Mouse (Mus musculus) E14TG2a.4 (cell line): ENCODE results near the gene Slc4a8.
"Not testable (repeated sequence)": the region's sequence is repeated elsewhere in the genome, so short reads cannot be mapped to it uniquely, and the experiment has no call there.

Experiments used
- H3K27me3 ChIP-seq: 2 replicates; pipeline ENCODE4 v1.6.1; 2014; ENCODE audit warnings: low read length, control low read depth; ENCODE audit not compliant: insufficient read depth
- H3K36me3 ChIP-seq: 2 replicates; pipeline ENCODE4 v1.6.1; 2014; ENCODE audit warnings: low read length, control low read depth; ENCODE audit not compliant: insufficient read depth
- H3K4me1 ChIP-seq: replicated peaks from 2 replicates; pipeline ENCODE4 v1.6.1; 2014; ENCODE audit warnings: low read depth, low read length, control low read depth
- H3K4me3 ChIP-seq: replicated peaks from 2 replicates; pipeline ENCODE4 v1.5.1; 2014; ENCODE audit warnings: mild to moderate bottlenecking, low read length
- H3K9me3 ChIP-seq: 2 replicates; pipeline ENCODE4 v1.6.1; 2014; ENCODE audit warnings: low read length, control low read depth
- CTCF ChIP-seq: conservative IDR thresholded peaks from 2 replicates; pipeline ENCODE4 v1.5.1; 2014; ENCODE audit warnings: low read length
- NANOG ChIP-seq: IDR thresholded peaks from 2 replicates; pipeline ENCODE4 v1.6.1; 2014; ENCODE audit warnings: borderline replicate concordance, low read length, mixed read lengths
- POU5F1 ChIP-seq: IDR thresholded peaks from 2 replicates; pipeline ENCODE4 v1.6.1; 2014; ENCODE audit warnings: low read length, borderline replicate concordance

Slc4a8 gene

GRCm38 (mm10) chr15:100821824-100822223 is 60.3 kb downstream of the Slc4a8 start:
- H3K9me3 ChIP-seq: no peaks in the 10 kb centered on the region
- no peaks in the 10 kb centered on the region for H3K36me3 ChIP-seq
- TF ChIP-seq POU5F1: no peak
- TF ChIP-seq CTCF: no peak; the same call in 1 of the 2 replicates
- no peak for TF ChIP-seq NANOG
- peaks cover 25% of the 10 kb centered on the region for H3K4me1 ChIP-seq
- peaks cover 47% of the 10 kb centered on the region for H3K27me3 ChIP-seq
- H3K4me3 ChIP-seq: no peak overlapping the region

GRCm38 (mm10) chr15:100822370-100822769 is 60.8 kb downstream of the Slc4a8 start:
- Histone ChIP-seq H3K27me3 (peaks cover 47% of the 10 kb centered on the region), H3K4me1 (peaks cover 25% of the 10 kb centered on the region)
- not testable (repeated sequence) for H3K4me3 ChIP-seq, H3K9me3 ChIP-seq, H3K36me3 ChIP-seq

- Histone ChIP-seq H3K9me3 (no peaks in the 10 kb centered on the region), H3K36me3 (no peaks in the 10 kb centered on the region), H3K27me3 (peaks cover 43% of the 10 kb centered on the region), H3K4me3 (peak overlapping the region; percentile 65), H3K4me1 (peaks cover 36% of the 10 kb centered on the region)
- TF ChIP-seq NANOG (no peak), CTCF (no peak), POU5F1 (no peak)
These were observed 63.8 kb downstream of the Slc4a8 start for GRCm38 (mm10) chr15:100825249-100825856.

- Histone ChIP-seq H3K36me3 (no peaks in the 10 kb centered on the region), H3K4me1 (peaks cover 42% of the 10 kb centered on the region), H3K27me3 (peaks cover 47% of the 10 kb centered on the region), H3K4me3 (no peak overlapping the region), H3K9me3 (no peaks in the 10 kb centered on the region)
- TF ChIP-seq CTCF (no peak), NANOG (no peak), POU5F1 (no peak)
These were observed 64.5 kb downstream of the Slc4a8 start for GRCm38 (mm10) chr15:100826076-100826475.

GRCm38 (mm10) chr15:100829775-100830174 is 68.2 kb downstream of the Slc4a8 start:
- Histone ChIP-seq H3K4me3 (peak overlapping the region; percentile 50), H3K27me3 (peaks cover 54% of the 10 kb centered on the region), H3K4me1 (peaks cover 38% of the 10 kb centered on the region), H3K9me3 (no peaks in the 10 kb centered on the region), H3K36me3 (no peaks in the 10 kb centered on the region)
- TF ChIP-seq NANOG (no peak), CTCF (no peak)

GRCm38 (mm10) chr15:100830682-100831081 is 69.1 kb downstream of the Slc4a8 start:
- H3K9me3 ChIP-seq: no peaks in the 10 kb centered on the region
- peak; percentile 89 for TF ChIP-seq CTCF
- TF ChIP-seq POU5F1: no peak
- no peak overlapping the region for H3K4me3 ChIP-seq
- no peaks in the 10 kb centered on the region for H3K36me3 ChIP-seq
- H3K4me1 ChIP-seq: peaks cover 29% of the 10 kb centered on the region
- peaks cover 45% of the 10 kb centered on the region for H3K27me3 ChIP-seq

GRCm38 (mm10) chr15:100832144-100832543 is 70.6 kb downstream of the Slc4a8 start:
- TF ChIP-seq POU5F1 (no peak), NANOG (no peak), CTCF (no peak)
- Histone ChIP-seq H3K4me3 (no peak overlapping the region), H3K4me1 (peaks cover 34% of the 10 kb centered on the region), H3K27me3 (peaks cover 39% of the 10 kb centered on the region), H3K36me3 (no peaks in the 10 kb centered on the region), H3K9me3 (no peaks in the 10 kb centered on the region)

GRCm38 (mm10) chr15:100832784-100833183 is 71.2 kb downstream of the Slc4a8 start:
- Histone ChIP-seq H3K4me3 (no peak overlapping the region), H3K4me1 (peaks cover 35% of the 10 kb centered on the region), H3K27me3 (peaks cover 35% of the 10 kb centered on the region), H3K9me3 (peaks cover 3% of the 10 kb centered on the region), H3K36me3 (no peaks in the 10 kb centered on the region)
- TF ChIP-seq NANOG (no peak), POU5F1 (no peak), CTCF (no peak)

GRCm38 (mm10) chr15:100836729-100837128 is 75.2 kb downstream of the Slc4a8 start:
- TF ChIP-seq NANOG (no peak), POU5F1 (no peak), CTCF (no peak)
- H3K4me1 ChIP-seq: peaks cover 38% of the 10 kb centered on the region

More at GRCm38 (mm10) chr15:100836729-100837128, 75.2 kb downstream of the Slc4a8 start:
- no peaks in the 10 kb centered on the region for H3K36me3 ChIP-seq
- H3K9me3 ChIP-seq: peaks cover 12% of the 10 kb centered on the region
- H3K4me3 ChIP-seq: no peak overlapping the region
- peaks cover 28% of the 10 kb centered on the region for H3K27me3 ChIP-seq
